Mouse (Mus musculus) CD8-positive naive resting alpha-beta T cell, adult 2 months (primary cell): ENCODE data around the gene Myod1.

Source experiments
- DNase-seq, 2 experiments: peaks; one replicate each; pipeline ENCODE4 v3.0.0; 2022; ENCODE audit warnings: low read depth in 2 of 2, low spot score in 2 of 2

Gene Myod1

DNA sequence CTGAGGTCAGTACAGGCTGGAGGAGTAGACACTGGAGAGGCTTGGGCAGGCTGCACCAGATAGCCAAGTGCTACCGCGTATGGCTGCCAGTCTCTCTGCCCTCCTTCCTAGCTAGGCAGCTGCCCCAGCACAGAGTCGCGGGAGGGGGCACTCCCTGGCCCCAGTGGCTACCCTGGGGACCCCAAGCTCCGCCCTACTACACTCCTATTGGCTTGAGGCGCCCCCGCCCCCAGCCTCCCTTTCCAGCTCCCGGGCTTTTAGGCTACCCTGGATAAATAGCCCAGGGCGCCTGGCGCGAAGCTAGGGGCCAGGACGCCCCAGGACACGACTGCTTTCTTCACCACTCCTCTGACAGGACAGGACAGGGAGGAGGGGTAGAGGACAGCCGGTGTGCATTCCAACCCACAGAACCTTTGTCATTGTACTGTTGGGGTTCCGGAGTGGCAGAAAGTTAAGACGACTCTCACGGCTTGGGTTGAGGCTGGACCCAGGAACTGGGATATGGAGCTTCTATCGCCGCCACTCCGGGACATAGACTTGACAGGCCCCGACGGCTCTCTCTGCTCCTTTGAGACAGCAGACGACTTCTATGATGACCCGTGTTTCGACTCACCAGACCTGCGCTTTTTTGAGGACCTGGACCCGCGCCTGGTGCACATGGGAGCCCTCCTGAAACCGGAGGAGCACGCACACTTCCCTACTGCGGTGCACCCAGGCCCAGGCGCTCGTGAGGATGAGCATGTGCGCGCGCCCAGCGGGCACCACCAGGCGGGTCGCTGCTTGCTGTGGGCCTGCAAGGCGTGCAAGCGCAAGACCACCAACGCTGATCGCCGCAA, at the start of gene Myod1:
Myod1 (plus strand) TSS at position 303 of the 836 bp plus-strand sequence.
- DNase-seq, result no peak

- DNase-seq, result no peak
Measured at GRCm38 (mm10) chr7:46327896-46328295, 48.4 kb upstream of the Myod1 start.

DNA sequence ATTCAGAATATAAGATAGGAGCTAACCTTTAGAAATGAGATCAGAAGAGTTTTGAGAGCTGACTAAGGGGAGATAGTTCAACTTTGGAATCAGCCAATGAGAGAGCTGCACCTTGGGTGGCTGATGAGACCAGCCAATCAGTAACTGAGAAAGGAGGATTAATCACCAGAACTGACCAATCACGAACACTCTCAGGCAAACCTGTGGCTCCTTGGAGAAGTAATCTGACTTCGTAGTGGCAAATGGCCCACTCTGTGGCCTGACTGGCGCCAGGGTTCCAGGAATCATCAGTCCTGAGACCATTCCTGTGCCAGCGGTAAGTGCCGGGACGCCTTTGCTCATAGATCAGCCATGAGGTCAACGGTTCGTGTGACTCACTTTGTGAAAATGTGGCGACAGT, 38.9 kb upstream of the Myod1 start:
- no peak for DNase-seq

DNA sequence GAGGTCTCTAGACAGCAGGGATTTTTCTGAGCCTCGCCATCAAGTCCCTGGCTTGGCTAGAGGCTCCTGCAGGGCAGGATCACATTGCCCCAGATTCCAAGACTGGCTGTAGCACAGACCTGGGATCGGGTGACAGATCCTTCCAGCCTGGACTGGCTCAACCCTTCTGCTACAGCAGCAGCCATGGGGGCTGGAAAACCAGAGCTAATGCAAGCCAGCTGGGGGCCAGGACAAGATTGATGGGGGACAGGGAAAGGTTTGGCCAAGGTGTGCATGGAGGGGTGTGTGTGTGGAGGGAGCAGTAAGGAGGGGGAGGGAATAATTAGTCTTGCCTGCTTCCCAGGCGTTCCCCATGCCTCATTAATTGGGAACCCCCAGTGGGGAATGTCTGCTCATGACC, 36.5 kb upstream of the Myod1 start:
- DNase-seq, result no peak

DNA sequence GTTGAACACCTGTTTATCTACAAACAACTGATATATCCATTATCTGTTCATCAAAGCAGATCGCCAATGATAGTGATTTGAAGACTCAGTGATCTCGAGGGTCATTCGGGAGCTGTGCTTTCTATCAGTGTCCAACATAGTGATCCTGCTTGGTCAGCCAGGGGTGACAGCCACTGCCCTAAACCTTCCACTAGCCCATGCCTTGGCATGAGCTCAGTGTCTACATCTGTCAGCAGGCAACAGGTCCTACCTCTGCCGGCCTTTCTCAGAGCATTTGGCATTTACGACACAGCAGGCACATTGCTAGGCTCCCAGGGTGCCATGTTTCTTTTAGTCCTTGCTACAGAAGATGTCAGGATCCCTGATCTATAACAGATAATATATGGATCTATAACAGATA, 36.0 kb upstream of the Myod1 start:
- DNase-seq, result no peak

DNA sequence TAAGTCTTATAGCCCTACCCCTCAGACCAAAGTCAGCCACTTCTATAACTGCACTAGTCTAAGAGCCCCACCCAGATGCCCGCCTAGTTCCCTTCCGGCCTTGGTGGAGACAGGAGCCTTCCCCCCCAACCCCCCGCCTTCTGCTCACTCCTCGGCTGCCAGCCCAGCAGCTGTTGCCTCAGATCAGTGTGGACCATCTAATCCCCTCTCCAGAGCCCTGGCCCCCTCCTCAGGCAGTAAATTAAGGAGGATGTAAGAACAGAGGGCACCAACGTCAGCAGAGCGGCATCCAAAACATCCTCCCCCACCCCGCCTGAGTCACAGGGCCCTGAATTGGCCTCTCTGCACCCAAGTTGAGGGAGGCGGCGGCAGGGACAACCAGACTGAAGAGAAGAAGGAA, 34.8 kb upstream of the Myod1 start:
- no peak for DNase-seq

DNA sequence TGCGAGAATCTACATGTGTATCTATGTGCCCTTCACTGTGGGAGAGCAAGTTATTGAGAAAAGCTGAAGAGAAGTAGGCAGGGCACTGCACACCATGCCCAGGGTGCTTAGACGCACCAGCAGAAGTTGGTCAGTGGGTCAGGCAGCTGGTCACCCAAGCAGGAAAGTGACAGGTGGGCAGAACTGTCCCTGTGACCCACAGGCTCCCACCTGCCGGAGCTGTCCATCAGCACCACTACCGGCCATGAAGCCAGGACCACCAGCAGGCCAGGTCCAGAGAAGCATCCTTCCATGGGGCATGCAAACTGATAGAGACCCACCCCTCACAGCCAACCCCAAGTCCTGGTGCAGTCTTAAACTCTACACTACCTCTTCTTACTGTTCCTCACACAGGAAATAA, 28.6 kb upstream of the Myod1 start:
- DNase-seq, result no peak

GRCm38 (mm10) chr7:46348813-46349212, 27.5 kb upstream of the Myod1 start:
- DNase-seq, result no peak

- no peak for DNase-seq
Measured at GRCm38 (mm10) chr7:46350119-46350702, 26.1 kb upstream of the Myod1 start.

GRCm38 (mm10) chr7:46352748-46353147, 23.5 kb upstream of the Myod1 start:
- no peak for DNase-seq

- DNase-seq, result no peak
Measured at GRCm38 (mm10) chr7:46353216-46353615, 23.1 kb upstream of the Myod1 start.

DNA sequence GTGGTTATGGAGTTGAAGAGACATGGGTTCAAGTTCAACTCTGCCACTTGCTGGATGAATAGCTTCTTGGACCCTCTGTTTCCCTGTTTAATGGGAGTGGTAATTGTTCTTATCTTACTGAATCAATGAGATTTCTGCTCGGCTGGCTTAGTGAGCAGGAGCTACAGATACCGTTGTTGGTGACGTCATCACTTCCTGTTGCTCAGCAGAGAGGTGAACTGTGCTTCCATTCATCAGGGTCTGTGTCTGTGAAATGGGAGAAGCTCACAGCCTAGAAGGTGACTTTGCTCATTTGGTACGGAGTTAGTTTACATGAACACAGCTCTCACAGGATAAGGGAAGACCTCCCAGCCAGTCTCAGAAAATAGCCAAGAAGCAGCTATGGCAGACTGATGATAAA, 22.4 kb upstream of the Myod1 start:
- DNase-seq, result no peak

DNA sequence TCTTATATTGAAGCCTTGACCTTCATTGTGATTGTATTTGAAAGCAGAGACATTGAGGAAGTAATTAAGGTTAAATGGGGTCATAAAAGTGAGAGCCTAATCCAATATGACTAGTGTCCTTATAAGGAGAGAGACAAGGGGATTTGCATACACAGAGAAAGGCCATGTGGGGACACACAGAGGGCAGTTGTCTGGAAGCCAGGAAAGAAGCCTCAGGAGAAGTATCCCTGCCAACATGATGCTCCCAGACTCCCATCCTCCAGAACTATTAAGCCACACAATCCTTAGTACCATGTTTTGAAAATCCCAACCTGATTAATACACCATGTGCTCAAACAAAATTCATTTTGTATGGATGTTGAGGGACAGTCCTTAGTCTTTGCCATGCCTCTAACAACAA, 14.5 kb upstream of the Myod1 start:
- no peak for DNase-seq

DNA sequence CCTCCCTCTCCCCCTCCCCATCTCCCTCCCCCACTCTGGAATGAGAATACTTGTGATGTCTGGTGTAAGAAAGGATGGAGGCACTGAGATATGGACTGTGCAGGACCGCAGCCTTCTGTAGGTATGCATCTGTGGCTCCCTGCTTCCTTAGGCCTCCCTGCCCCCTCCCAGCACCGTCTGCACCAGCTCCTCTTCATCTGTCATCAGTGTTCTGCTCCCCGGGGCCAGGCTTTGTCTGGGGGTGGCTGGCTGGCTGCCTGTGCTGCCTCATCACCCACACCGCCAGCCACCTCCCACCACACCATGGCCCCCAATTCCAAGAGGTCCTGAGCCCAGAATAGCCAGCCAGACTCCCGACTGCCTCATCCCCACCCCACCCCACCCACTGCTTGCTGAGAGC, 12.1 kb upstream of the Myod1 start:
- DNase-seq, result no peak

DNA sequence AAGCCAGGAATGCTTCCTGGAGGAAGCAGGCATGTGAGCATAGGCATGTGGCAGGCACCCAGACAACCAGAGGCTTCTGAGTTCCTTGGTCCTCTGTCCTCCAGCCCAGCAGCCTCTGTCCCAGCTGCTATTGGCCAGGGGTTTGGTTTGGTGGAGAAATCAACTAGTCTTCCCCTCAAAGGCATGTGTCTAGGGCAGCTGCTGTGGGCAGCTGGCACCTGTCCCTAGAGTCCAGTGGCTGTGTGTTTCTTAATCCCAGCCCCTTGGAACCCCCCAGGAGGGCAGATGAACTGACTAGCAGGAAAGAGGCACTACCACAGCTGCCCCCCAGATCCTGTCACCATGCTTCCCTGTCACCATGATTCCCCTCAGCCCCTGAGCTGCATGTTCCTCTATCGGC, 10.5 kb upstream of the Myod1 start:
- DNase-seq, result no peak

DNA sequence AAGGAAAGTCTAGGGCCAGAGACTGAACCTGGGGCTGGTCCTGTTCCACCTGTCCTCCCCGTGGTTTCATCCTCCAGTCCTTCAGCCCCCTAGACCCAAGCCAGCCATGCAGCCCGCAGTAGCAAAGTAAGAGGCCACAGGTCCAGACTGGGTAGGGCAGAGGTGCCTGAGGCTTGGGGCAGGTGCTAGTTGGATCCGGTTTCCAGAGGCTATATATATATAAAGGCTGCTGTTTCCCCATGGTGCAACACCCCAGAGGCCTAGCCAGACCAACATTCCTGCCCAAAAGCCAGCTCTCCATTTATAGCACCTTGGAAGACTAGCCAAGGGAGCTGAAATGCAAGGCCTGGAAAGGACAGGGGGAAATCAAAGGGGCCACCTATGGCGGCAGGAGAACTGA, 5.2 kb upstream of the Myod1 start:
- no peak for DNase-seq

- DNase-seq, result no peak
Measured at GRCm38 (mm10) chr7:46377008-46377346, 703 bp downstream of the Myod1 start.

DNA sequence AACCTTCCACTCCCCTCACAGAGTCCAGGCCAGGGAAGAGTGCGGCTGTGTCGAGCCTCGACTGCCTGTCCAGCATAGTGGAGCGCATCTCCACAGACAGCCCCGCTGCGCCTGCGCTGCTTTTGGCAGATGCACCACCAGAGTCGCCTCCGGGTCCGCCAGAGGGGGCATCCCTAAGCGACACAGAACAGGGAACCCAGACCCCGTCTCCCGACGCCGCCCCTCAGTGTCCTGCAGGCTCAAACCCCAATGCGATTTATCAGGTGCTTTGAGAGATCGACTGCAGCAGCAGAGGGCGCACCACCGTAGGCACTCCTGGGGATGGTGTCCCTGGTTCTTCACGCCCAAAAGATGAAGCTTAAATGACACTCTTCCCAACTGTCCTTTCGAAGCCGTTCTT, 1.8 kb downstream of the Myod1 start:
- peak; percentile 37 to 53 for DNase-seq

DNA sequence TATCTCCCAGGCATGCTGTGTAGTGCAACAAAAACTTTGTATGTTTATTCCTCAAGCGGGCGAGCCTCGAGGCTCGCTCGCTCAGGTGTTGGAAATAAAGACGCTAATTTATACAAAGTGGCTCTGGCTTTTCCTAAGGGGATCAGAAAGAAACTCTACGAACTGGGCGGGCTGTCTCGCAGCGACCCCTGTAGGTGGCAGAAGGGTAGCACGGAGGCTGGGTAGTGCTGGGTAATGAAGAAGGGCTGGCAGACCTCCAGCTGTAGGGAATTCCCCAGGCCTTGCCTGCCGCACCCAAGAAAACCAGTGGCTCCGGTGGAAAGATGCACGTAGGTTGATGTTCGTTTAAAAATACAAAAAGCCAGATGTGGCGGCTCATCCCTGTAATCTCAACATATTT, 2.7 kb downstream of the Myod1 start:
- peak; percentile 63 to 67 for DNase-seq

GRCm38 (mm10) chr7:46380625-46381024, 4.4 kb downstream of the Myod1 start:
- no peak for DNase-seq

- DNase-seq, result no peak
Measured at GRCm38 (mm10) chr7:46387430-46387829, 11.2 kb downstream of the Myod1 start.

DNA sequence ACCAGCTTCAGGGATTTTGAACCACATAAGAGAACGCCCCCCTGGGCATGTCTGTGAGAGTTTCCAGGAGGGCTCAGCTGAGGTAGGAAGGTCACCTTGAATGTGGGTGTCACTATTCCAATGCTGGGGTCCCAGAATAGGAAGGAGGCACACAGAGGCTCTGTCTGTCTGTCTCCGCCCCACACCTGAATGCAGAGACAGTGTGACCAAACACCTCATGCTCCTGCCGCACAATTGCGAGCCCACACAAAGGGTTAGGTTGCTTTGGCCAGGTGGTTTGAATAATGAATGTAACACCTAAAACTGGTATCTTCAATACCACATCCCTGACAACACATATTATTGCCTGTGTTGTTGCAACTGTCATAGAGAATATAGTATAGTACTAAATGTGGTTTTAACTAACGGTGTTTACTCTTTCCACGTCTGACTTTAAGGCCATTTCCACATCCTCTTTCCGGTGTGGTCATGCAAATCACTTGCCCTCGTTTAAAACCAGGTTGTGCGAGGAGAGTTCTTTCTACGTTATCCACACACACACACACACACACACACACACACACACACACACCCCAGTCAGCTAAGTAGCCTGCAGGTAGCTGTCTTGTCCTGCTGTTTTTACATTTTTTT, 13.3 kb downstream of the Myod1 start:
- peak; percentile 64 to 70 for DNase-seq

DNA sequence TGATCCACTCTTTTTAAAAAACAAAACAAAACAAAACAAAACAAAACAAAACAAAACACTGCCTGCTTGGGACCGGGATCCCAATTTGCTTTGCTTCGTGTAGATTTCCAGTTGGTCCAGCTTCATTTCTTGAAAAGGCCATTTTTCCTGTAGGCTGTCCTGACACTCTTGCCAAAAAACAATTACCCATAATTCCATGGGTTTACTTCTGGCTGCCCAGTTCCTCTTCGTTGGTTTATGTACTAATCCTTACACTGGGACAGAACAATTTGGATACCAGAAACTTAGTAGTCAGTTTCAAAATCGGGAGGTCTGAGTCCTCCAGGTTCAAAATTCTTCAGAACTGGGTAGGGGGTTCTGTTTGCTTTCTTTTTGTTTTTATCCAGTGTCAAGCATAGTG, 14.0 kb downstream of the Myod1 start:
- DNase-seq, result no peak
